Mouse (Mus musculus) testis, adult 2 months (tissue): ENCODE results near the gene C2cd4d.

Source experiments
- CTCF ChIP-seq: fragments of 200-500 bp; IDR thresholded peaks from 2 replicates; pipeline ENCODE4 v1.5.1; 2012; ENCODE audit warnings: low read depth, mild to moderate bottlenecking, inconsistent platforms, low read length, moderate library complexity; ENCODE audit not compliant: control insufficient read depth, insufficient read depth, insufficient replicate concordance
- POLR2A ChIP-seq: fragments of 200-500 bp; IDR thresholded peaks from 2 replicates; pipeline ENCODE4 v1.6.1; 2012; ENCODE audit warnings: low read depth, mild to moderate bottlenecking, inconsistent platforms, low read length, moderate library complexity; ENCODE audit not compliant: control insufficient read depth

GRCm38 (mm10) chr3:94402451-94402850 lies 40.2 kb downstream of the C2cd4d start:
- TF ChIP-seq CTCF, result no peak
- no peak for TF ChIP-seq POLR2A
